Mouse (Mus musculus): ENCODE data around the gene Dync1i1.
A peak's percentile ranks its signal among the peaks of the same experiment; 100 is the strongest.

The Dync1i1 gene

DNA sequence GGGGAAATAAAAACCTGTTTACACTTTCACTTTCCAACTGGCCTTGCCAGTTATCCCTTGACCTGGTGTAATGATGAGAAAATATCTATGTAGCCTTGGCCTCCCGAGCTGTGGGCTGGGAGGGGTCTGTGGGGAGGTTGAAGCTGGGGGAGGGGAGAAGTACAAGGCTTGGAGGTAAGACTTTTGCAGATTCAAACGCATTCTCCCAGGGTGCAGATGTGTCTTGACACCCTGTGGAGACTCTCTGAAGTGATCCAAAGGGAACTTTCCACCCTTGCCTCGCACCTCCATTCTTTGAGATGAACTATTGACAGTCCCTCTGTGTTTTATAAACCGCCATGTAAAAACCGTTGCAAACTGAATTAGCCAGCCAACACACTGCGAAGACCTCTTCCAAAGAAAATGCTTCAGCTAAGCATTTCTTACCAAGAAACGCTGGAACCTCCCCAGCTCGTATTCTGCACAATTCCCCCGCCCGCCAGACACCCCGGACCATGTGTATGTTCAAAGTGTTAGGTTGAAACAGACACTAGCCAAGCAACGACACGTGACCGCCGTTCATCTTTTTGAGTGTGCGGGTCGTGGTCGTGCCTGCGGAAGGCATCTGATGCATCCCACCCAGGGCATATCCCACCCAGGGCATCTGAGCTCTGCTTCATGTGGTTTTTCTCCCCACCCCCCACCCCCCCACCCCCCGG, 133.6 kb downstream of the Dync1i1 start:
- peak; percentile 23 to 25 for DNase-seq

DNA sequence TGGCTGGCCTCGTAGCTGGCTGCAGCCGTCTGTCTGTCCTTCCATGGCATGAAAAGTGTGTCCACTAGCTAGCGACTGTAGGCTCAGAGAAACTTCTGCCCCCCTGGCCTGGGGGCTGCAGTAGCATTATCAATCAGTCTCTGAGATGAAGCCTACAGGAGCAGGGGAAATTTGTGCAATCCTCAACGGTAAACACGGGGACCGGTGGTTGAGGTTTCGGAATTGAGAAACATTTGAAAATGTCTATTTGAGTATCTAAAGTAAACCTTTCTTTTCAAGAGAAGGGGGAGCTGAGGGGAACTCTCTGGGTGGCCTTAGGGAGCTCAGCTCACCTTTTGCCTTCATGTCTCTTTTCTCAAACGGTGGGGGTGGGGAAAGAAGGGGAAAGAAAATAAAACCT, 134.2 kb downstream of the Dync1i1 start:
- no peak for DNase-seq

DNA sequence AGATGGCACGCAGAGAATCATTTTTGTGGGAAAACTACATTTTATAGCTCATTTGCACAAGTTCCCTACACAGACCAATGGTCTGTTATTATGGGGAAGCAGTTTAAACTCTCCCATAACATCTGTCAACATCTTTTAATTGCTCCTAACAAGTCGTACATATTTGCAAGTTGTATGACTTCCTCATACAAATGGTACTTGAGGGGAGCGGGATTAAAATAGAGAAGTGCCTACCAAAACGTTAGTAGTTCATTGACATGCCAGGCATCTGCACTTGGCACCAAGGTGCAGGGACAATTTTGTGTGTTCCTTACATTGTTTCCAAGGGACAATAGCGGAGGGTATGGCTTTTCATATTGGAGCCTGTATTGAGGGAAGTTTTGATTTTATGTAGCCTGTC, 140.7 kb downstream of the Dync1i1 start:
- no peak for DNase-seq

DNA sequence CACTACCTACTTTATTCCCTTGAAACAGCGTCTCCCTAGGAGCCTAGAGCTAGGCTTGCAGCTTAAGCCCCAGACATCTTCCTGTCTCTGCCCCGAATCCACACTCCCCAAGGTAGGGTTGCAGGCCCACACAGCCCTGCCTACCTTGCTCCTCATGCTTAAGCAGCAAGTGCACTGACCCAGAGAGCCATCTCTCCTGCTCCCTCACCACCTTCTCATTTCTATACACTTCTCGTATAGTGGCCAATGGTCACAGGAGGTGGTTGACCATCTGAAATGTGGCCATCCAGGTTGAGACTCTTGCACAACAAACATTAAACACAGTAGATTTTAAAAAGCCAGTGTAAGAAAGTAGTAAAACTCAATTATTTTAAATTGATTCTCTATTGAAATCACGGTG, 141.8 kb downstream of the Dync1i1 start:
- DNase-seq: no peak

DNA sequence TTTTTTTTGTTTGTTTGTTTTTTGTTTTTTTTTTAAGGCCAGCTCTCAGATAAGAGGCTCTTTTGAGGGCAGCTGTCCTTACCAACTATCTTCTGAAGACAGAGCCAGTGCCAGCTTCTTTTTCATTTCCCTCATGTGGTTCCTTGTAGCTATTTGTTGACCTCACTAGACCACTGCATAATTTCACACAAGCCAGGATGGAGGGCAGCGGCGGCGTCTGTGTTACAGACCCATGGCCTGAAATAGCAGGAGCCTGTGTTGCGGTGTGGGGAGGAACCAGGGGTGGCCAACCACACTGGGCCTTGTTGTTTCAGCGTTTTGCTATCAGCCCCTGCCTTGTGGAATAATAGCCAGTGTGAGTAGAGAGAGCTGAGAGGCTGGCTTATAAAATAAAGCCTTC, 145.6 kb downstream of the Dync1i1 start:
- no peak for DNase-seq

DNA sequence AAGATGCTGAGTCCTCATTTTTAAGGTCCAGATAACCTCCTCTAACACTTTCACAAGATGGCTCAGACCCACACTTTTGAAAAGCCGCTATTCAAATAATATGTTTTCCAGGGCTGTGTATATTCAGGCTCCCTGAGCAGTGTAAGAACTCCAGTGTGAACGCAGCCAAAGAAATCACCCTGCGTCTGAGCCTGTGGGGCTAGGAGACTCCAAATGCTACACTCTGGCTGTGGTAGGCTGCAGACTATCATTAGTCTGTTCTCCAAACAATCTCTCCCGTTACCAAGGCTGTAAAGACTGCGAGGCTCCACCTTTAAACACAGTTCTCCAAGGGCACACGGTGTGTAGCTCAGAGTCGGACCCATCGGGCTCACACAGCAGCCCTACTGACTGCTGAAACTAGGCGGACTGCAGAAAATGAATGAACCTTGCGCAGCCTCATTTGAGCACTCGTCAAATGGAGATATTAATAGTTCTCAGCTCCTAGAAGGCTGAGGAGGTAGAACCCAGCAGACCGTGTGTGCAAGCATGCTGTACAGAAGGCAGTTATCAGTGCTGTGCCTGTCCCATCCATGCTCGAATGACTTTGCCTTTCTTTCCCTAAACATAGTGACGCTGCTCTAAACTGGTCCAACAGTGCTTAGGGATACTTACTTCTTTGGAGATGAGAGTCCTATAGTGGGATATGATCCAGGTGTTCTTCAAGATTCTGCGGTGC, 146.3 kb downstream of the Dync1i1 start:
- no peak for DNase-seq

DNA sequence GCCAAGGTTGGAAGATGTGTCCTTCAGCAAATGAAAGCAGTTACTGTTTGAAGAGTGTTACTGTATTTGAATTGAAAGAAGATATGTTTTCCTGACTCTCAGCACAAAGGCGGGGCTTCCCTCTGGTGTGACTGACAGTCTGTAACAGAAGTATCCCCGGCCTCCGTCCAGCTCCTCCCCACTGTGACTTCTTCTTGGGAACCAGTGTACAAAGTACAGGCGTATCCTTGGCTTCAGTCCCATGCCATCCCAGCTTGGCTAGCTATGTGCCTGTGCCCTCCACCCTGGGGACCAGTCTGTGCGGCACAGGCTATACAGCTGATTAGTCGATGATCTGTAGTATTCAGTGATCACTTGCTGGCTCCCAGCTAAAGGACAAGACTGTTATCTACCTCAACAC, 163.9 kb downstream of the Dync1i1 start:
- peak; percentile 39 to 62 for DNase-seq

DNA sequence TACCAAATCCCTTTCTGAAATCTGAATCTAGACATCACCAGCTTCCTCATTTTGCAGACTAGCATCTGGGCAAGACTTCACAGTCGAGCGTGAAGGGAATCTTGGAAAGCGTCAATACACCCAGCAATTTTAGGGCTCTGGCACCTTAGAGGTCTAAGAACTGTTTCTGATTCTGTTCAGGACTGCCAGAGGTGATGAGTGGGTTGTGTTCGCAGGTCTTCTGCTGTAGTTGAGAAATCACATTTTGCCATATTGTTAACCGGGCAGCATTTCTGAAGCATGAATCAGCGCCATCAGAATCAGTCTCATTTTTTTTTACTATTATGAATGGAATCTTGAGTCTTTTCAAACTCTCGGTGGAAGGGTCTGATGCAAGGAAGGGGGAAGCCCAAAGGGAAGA, 185.9 kb downstream of the Dync1i1 start:
- DNase-seq: no peak

DNA sequence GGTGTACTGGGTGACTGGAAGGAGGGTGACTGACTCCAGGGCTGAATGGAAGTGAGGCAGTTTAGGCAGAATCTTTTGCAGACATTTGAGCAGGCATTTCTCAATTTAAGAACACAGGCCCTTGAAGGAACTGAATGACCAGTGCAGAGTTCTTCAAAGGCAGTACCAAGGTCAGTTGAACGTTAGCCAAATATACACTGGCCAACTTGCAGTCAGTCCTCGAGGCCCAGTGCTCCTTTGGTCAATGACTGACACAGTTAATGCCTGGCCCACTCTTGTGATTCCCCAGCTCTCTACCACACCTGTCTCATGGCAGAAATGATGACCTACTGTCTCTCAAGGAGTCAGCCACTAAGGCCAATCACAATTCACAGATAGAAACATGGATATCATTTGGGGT, 189.6 kb downstream of the Dync1i1 start:
- no peak for DNase-seq

DNA sequence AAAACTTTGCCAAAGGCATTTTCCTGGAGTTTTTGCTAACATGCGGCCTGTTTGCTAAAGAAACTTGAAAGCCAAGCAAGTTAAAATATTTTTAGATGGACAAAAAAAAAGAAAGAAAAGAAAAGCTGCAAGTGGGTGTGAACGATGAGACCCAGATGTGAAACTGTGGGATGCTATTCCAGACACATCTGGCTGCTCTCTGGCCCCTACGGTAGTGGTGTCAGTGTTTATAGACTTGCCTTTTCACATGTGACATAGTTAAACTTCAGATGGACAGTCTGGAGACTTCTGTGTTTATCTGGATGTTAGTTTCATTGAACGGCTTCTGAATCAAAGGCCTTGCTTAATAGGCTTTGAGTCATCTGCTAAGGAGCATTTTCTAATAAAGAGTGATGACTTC, 195.2 kb downstream of the Dync1i1 start:
- DNase-seq: no peak

DNA sequence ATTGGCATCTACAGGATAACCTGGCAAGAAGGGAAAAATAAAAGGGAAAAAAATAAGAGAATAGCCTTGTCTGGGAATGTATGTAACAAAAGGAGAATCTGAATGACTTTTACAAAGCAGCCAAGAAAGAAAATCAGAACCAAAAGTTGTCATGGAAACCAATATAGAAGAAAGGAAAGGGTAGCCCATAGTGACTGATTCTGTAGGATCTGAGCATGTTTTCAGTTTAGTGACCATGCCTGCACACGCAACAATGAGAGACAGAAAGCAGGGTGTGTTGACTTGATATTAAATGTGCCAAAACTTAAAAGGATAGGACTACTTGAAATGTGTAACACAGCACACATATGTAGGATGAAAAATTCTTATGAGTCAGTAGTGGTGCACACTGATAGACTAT, 197.2 kb downstream of the Dync1i1 start:
- no peak for DNase-seq

DNA sequence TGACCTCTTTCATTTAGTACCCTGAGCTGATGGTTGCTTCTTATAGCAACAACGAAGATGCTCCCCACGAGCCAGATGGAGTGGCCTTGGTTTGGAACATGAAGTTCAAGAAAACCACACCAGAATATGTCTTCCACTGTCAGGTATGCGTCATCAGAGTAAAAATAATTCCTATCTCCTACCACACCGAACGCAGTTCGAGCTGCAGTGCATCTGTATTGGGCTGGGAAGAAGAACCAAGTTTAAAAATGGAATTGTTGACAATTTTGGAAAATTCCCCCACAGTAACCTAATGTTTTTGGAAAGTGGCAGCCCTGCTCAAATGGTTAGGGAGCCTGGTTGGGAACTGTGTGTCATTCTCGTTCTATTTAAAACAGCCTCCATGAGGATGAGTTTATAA, 197.7 kb downstream of the Dync1i1 start:
- no peak for DNase-seq

DNA sequence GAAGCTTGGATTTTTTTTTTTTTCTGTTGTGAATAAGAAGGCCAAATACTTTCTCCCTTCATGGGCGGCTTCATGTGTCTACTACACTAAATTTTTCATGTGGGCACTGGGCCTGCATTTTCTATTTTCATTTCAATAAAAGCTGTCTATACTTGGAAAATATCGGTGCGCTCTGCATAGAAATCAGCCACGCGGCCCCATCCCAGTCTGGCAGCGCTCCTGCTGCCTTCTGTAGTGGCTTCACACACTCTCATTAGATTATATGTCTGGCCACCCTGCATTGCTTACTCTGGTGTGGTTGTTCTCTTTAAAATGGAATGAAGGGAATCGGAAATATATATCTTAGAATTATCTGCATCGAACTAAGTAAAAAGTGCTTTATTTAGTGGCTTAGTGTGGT, 204.7 kb downstream of the Dync1i1 start:
- DNase-seq: peak; percentile 44 to 61

DNA sequence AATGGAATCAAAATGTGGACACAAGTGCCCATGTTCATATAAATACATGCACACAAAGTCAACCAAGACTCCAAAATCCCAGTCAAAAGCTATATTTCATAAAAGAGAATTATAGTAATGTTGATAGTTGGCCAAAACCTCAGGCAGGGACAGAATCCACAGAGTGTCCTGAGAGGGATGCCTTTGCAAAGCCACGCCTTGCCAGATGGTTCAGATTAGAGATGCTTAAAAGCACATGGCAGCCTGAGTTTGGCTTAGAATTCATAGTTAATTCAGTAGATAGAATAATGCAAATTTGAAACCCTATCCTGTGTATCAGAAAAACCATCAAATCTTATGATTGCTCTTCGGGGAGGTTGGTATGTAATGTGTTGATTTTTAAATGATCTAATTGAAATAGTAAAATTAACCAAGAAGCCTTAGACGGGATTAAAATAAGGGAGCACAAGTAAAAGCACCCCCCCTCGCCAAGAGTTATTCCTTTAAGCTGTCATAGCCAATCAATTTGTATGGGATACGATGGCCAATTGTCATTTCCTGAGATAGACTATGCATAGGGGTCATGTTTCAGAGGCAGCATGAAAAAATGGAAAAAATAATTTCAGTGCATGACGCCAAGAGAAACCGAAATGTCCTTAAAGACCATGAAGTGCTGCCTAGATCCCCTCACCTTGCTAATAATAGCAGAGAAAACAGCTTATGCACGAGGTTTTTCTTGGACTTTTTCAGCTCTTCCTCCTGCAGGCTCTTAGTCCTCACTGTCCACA, 210.3 kb downstream of the Dync1i1 start:
- peak; percentile 78 to 82 for DNase-seq

DNA sequence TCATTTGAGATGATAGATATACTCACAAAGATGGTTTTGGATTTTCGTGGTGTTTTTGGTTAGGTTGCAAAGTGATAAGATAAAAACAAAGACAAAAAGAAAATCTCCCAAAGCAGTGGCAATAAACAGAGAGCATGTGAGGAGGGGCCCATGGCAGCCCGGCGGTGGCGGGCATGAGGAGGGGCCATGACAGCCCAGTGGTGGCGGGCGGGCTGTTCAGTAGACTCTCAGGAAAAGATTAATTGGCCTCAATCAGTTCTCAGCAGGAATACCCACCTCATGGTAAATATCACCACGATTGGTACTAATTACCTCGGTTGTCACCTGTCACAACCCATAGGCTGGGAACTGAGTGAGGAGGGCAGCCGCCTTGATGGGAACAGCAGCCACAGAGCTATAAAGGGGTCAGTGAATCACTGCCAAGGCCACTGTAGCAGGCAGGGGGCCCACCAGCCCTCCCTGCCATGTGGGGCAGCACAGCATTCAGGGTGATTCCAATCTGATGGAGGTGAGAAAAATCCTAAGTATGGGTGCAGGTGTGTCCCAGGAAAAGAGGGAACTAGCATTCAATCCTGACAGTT, 224.5 kb downstream of the Dync1i1 start:
- no peak for DNase-seq

DNA sequence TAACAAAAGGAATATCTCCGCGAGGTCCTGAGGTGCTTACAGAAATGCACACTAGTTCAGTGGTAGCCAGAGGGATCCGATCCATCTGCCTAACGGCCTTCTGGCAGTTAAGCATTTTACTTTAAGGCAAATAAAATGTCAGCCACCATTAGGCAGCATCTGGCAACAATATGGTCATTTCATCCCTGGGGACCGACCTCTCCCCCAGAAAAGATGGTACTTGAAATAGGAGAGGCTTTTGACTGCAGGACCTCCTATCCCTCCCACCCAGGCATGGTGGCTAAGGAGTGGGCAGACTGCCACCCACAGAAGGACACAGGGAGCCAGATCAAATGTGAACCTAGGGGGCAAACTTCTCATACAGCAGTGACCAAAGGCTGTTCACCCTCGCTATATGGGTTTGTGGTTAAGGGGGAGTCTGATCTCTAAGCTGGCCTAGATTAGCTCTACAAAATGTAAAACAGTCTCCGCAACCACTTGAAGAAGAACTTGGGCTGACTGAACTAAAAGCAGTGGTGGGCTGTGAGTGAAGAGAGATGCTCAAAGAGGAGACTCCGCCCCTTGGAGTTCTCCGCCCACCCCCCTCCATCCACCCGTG, 231.0 kb downstream of the Dync1i1 start:
- DNase-seq: peak; percentile 31 to 43

DNA sequence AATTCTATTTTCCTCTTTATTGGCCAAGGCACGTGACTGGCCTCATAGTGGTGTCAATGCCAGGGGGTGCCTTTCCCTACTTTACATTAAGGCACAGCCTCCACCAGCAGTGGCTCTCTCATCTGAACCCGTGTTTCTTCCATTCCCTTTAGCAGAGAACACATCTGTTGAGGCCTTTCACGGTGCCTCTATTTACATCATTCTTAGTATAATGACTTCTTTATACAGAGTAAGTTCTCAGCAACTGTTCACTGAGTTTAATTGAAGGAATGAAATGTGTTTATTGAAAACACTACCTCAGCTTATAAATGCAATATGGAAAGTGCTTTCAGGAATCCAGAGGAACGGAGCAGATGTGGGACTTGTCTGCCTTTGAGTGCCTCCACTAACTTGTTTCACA, 235.3 kb downstream of the Dync1i1 start:
- DNase-seq: no peak

DNA sequence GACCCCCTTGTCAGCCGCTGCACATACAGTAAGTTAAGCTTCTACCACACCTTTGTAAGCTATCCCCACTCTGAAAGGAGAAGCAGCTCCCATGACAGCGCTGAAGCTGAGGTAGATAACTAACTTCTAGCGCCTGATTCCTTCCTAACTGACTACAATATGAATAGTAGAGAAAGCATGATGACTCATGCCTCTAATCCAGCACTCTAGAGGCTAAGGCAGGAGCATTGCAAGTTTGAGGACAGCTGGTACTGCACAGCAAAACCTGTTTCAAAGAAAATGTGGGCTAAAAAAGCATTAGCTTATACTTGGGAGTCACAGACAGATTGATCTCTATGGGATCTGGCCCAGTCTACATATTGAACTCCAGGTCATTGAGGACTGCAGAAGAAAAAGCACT, 236.5 kb downstream of the Dync1i1 start:
- no peak for DNase-seq

DNA sequence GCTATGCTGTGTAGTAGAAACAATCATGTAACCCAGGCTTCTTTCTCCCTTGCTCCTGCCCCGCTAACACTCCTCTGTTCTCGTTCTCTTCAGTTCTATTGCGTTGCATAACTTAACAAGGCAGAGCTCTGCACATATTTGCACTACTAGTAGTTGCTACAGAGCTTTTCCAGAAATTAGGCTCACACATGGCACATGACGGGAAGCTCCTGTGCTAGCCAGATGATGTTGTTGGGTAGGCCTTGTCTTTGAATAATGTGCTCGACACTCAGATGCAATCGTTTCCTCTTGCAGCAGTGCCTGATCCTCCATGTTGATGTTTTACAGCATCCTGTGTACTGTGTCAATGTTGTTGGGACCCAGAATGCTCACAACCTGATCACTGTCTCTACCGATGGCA, 240.9 kb downstream of the Dync1i1 start:
- no peak for DNase-seq

DNA sequence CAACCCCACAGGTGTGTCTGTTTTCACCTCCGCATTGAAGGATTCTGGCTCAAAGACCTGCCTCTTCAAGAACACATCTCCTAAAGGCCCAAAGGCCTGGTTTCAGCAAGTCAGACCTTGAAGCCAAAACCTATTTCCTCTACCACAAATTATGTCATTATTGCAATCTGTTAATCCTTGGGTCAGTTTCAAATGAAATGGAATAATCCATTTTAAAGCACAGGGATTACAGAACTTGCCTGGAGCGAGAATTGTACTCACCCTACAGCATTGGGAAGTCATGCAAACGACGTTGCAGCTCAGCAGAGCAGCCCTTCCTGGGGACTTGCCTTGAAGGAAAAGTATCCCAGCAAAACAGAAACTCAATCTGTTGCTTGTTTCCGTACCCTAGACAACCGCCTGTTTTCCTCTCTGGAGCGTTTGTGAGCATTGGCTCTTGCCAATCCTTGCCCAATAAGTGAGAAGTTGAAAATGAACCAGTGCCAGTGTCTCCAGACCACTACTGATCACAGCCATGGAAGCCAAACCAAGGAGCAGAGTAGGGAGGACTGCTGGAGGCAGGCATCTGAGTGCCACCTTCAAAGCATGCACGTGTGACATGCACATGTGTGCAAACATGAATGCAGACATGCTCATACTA, 241.5 kb downstream of the Dync1i1 start:
- DNase-seq: peak in 1 of 2 experiments; percentile 6

DNA sequence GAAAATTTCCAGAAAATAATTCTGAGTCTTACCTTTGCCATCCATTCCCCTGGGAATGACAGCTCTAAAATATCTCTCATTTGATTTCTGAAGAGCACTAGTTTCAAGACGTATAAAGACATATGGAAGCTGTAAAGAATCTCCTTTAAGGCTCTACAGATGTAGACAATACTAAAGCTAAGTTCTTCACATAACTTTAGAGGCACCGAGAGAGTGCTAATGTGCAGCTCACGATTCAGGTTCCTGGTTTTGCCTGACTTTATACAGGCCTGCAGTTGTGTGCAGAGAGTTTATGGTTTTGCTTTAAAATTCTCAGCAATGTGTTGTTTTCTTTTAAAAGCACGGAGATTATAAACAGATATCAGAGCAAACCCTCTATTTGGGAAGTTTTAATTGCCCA, 242.1 kb downstream of the Dync1i1 start:
- DNase-seq: no peak

DNA sequence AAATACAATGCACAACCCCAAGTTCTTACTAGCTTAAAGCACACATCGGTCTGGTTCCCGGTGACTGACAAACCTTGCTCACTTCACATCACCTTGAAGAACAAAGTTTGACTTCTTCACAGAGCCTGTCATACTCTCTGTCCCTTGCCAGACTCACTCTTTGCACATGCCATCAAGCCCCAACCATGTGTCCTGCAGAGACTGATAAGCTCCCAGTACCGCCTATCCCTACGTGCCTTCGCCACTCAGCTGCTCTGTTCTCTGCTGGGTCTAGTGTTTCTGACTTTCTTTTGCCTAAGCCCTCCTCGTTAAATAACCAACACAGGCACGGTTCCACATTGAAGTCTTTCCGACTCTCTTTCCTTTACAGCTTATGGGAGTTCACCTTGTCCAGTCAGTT, 244.2 kb downstream of the Dync1i1 start:
- no peak for DNase-seq

DNA sequence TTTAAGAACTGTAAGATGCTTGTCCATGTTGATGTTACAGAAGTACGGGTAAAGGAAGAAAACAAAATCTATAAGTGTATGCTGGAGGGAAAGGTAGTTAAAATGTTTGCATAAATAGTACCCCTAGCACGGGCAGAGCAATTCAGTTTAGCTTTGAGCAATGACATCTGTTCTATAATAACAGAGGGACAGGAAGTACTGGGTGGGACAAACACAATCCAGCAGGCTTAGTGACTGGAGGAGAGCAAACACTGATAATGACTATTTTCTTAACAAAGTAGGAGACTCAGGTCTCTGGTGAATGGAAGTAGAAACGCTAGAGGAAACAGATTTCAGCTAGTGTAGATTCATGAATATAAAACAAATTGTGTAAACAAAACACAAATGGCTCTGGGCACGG, 250.8 kb downstream of the Dync1i1 start:
- no peak for DNase-seq

Measured in cerebellum, postnatal 10 days (tissue).